In genomic region chr17:79715649-79716143, GRCm38 (mm10) we compare ENCODE assay signal across 8 mouse cellular contexts. TPM values are rescaled to one million over a fixed set of nuclear protein-coding genes. Genes with fewer than 3 reads are reported as not detected.
DNase-seq lines count a peak whose midpoint lies in the region; ATAC-seq lines count a peak whose summit lies in the region.

No protein-coding gene starts in this region.

- H3K4me2 ChIP-seq in hindbrain, embryonic 14.5 days (replicated peaks) = peak overlapping the region; percentile 85

- peaks cover 59% of the 10 kb centered on the region for H3K27me3 ChIP-seq in hindbrain, embryonic 14.5 days (ENCODE audit: control insufficient read depth, insufficient read depth, low read length)

- H3K36me3 ChIP-seq in hindbrain, embryonic 14.5 days (replicated peaks; ENCODE audit: control insufficient read depth, insufficient read depth) = no peaks in the 10 kb centered on the region

- peak overlapping the region; percentile 41 for H3K4me3 ChIP-seq in hindbrain, embryonic 14.5 days (replicated peaks; ENCODE audit: low read length)

- peak overlapping the region; percentile 44 for H3K9ac ChIP-seq in hindbrain, embryonic 14.5 days

- H3K4me1 ChIP-seq in hindbrain, embryonic 14.5 days (replicated peaks; ENCODE audit: control insufficient read depth, insufficient read depth, low read length) = peaks cover 23% of the 10 kb centered on the region

- H3K27ac ChIP-seq in hindbrain, embryonic 14.5 days = no peak overlapping the region

- peak; percentile 82 for ATAC-seq in hindbrain, embryonic 14.5 days (ENCODE audit: low FRiP score)

- DNase-seq in Muller cell, postnatal 12 days (ENCODE audit: inconsistent ontology term) = peak; percentile 95
- peak; percentile 69 for DNase-seq in cerebellum, adult 9-11 months
- peak; percentile 75 to 84 for DNase-seq in frontal cortex, postnatal 25 days (ENCODE audit: low spot score in 2 of 2)
- peak; percentile 87 for DNase-seq in hindbrain, embryonic 14.5 days (ENCODE audit: low spot score)
- peak; percentile 72 to 86 for DNase-seq in layer of hippocampus, postnatal 25 days (ENCODE audit: extremely low spot score in 1 of 2, low spot score in 1 of 2)
- peak; percentile 91 for DNase-seq in lung, postnatal 14 days
- peak; percentile 53 for DNase-seq in retina, adult 2 months (ENCODE audit: low read depth, low spot score)
- DNase-seq in thymus, postnatal 25 days = peak; percentile 91

- no peaks in the 10 kb centered on the region for H3K9me3 ChIP-seq in hindbrain, embryonic 14.5 days (ENCODE audit: control insufficient read depth, low read length)

- WGBS in hindbrain, embryonic 14.5 days = under 1% methylated on average over 42 of the region's 42 CpGs

RNA-seq across cellular contexts. Expression of gene Cyp1b1, which starts 0.8 kb away (rescaled TPM):
- 11.9 and 12.4 TPM in 2 replicates for polyA plus RNA-seq in hindbrain, embryonic 14.5 days (2014; fragmentation: Nextera tagmentation; extraction: Ambion mirVana)
- 1 to 10 TPM; 2.8 to 3.1 TPM for total RNA-seq in layer of hippocampus, postnatal 25 days (2021)
